Mouse (Mus musculus): ENCODE data around the gene Ppp1r16b.

- TF ChIP-seq POLR2A (IDR thresholded peaks at IDR 0.05; ENCODE audit: insufficient read depth, low read depth, low read length) (no peak), CTCF (IDR thresholded peaks at IDR 0.05; ENCODE audit: insufficient read depth, low read depth, low read length) (no peak)
These were observed 8.9 kb downstream of the Ppp1r16b start for GRCm38 (mm10) chr2:158674131-158674530.

Data from olfactory bulb, adult 2 months (tissue).